Mouse (Mus musculus) heart, embryonic 16.5 days (tissue): ENCODE results near the gene Magee1. TPM values are rescaled to one million over a fixed set of nuclear protein-coding genes. Genes with fewer than 3 reads are reported as not detected.
"Not testable (repeated sequence)": the region's sequence is repeated elsewhere in the genome, so short reads cannot be mapped to it uniquely, and the experiment has no call there.

ENCODE experiments used
- ATAC-seq: fragments of 200-750 bp; cut with Nextera tagmentation; replicated peaks from 2 replicates; pipeline ENCODE4 v1.8.0; 2017; ENCODE audit warnings: moderate number of reproducible peaks; ENCODE audit not compliant: insufficient read depth, low FRiP score; ENCODE audit errors: extremely low read depth
- H3K27ac ChIP-seq: fragments of 300-500 bp; sonication (generic); 2 replicates; pipeline ENCODE4 v1.5.1; 2014; ENCODE audit warnings: mild to moderate bottlenecking, low read length, control low read depth, moderate library complexity
- H3K27me3 ChIP-seq: fragments of 300-500 bp; sonication (generic); 2 replicates; pipeline ENCODE4 v1.6.1; 2014; ENCODE audit warnings: low read length, mixed read lengths; ENCODE audit not compliant: control insufficient read depth, insufficient read depth
- H3K36me3 ChIP-seq: fragments of 300-500 bp; sonication (generic); 2 replicates; pipeline ENCODE4 v1.6.1; 2014; ENCODE audit not compliant: control insufficient read depth, insufficient read depth
- H3K4me1 ChIP-seq: fragments of 300-500 bp; sonication (generic); 2 replicates; pipeline ENCODE4 v1.6.1; 2014; ENCODE audit warnings: low read length, mixed read lengths; ENCODE audit not compliant: control insufficient read depth, insufficient read depth
- H3K4me2 ChIP-seq: fragments of 300-500 bp; sonication (generic); 2 replicates; pipeline ENCODE4 v1.6.1; 2014; ENCODE audit warnings: low read depth, mild to moderate bottlenecking, control low read depth, low read length
- H3K4me3 ChIP-seq: fragments of 300-500 bp; sonication (generic); 2 replicates; pipeline ENCODE4 v1.5.1; 2014; ENCODE audit warnings: mild to moderate bottlenecking, control low read depth, low read length
- H3K9ac ChIP-seq: fragments of 300-500 bp; sonication (generic); 2 replicates; pipeline ENCODE4 v1.6.1; 2014; ENCODE audit warnings: low read length, control low read depth
- H3K9me3 ChIP-seq: fragments of 300-500 bp; sonication (generic); replicated peaks from 2 replicates; pipeline ENCODE4 v1.6.1; 2016; ENCODE audit warnings: low read length; ENCODE audit not compliant: control insufficient read depth
- WGBS: fragments of 180-500 bp; shearing (Covaris S2); extraction: QIAGEN DNeasy Blood & Tissue Kit; methylation state at CpG from one replicate; pipeline ENCODE4 v1.1.7; 2014; 5-methylcytosine and 5-hydroxymethylcytosine counted together
- polyA plus RNA-seq: library from polyadenylated mRNA; unstranded; fragments of >200 nt; fragmentation: Nextera tagmentation; extraction: Ambion mirVana; gene quantifications from 2 replicates; pipeline ENCODE4 v1.2.1, GENCODE M21; 2015

Magee1 gene
- 12.4 and 14.0 TPM in 2 replicates for polyA plus RNA-seq

DNA sequence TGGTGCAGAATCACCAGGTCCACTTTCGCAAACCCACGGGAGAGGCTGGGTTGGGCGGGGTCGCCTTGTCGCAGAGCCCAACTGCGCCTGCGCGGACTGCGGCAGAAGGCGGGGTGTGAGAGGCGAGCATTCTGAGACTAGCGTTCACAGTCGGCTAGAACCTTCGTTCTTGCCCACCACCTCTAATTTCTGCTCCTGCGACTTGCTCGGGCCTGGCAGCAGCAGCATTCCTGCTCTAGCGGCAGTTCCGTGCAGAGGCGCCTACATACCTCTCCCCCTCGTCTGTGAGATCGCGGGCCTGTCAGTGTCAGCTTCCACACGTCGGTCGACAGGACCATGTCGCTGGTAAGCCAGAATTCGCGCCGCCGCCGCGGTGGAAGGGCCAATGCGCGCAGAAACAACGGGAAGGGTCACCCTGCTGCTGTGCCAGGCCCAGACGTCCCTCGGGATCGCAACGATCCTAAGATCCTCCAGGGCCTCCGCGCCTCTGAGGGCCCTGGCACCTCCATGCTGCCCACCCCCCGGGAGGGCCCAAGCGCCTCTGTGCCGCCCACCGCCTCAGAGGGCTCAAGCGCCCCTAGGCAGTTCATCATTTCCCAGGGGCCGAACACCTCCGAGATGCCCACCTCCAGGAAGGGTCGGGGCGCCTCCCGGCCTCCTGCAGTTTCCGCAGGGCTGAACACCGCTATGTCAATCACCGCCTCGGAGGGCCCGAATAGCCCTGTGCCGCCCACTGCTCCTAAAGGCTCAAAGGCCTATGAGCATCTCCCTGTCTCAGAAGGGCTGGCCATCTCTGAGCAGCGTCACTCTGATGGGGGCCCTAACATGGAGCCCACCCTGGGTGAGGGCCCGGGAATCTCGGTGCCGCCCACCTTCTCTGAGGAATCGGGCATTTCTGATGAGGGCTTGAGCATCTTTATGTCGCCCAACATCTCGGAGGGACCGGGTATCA lies at the start of gene Magee1:
Gene Magee1 (plus strand): TSS at position 104 of the 952 bp plus-strand sequence.
- H3K27me3 ChIP-seq: peaks cover 12% of the 10 kb centered on the region
- H3K4me3 ChIP-seq: peak within 1 kb of the TSS; percentile 65
- no peak within 1 kb of the TSS for H3K27ac ChIP-seq
- H3K9ac ChIP-seq: peak within 1 kb of the TSS; percentile 73
- WGBS: 9% methylated on average over 65 of the region's 65 CpGs
- H3K4me2 ChIP-seq: peak within 1 kb of the TSS; percentile 79
- no peaks in the 10 kb centered on the region for H3K9me3 ChIP-seq
- peak; percentile 61 for ATAC-seq
- H3K36me3 ChIP-seq: no peaks in the 10 kb centered on the region
- H3K4me1 ChIP-seq: no peaks in the 10 kb centered on the region

- H3K27me3 ChIP-seq: no peaks in the 10 kb centered on the region
- peak overlapping the region; percentile 70 for H3K9ac ChIP-seq
- WGBS: 4% methylated on average over 12 of the region's 12 CpGs
- H3K36me3 ChIP-seq: peaks cover 2% of the 10 kb centered on the region; the same call in 1 of the 2 replicates
- peak overlapping the region; percentile 92 for H3K4me2 ChIP-seq
- H3K27ac ChIP-seq: no peak overlapping the region
- peak; percentile 24; the same call in 1 of the 2 replicates for ATAC-seq
- no peaks in the 10 kb centered on the region for H3K9me3 ChIP-seq
- H3K4me3 ChIP-seq: peak overlapping the region; percentile 72
- peaks cover 6% of the 10 kb centered on the region for H3K4me1 ChIP-seq
These were observed 41.0 kb upstream of the Magee1 start for GRCm38 (mm10) chrX:105079151-105079550.

GRCm38 (mm10) chrX:105079615-105080092 lies 40.5 kb upstream of the Magee1 start, which contains the start of gene Pbdc1:
Gene Pbdc1, plus strand, starts transcription at chrX:105079756.
- Histone ChIP-seq H3K9me3 (no peaks in the 10 kb centered on the region), H3K27me3 (no peaks in the 10 kb centered on the region), H3K4me2 (peak within 1 kb of the TSS; percentile 92), H3K9ac (peak within 1 kb of the TSS; percentile 70), H3K4me3 (peak within 1 kb of the TSS; percentile 72), H3K27ac (peak within 1 kb of the TSS; percentile 58; the same call in 1 of the 2 replicates), H3K36me3 (peaks cover 2% of the 10 kb centered on the region; the same call in 1 of the 2 replicates), H3K4me1 (peaks cover 6% of the 10 kb centered on the region)
- ATAC-seq: peak; percentile 99
- 2% methylated on average over 35 of the region's 35 CpGs for WGBS

- Histone ChIP-seq H3K4me1 (peaks cover 6% of the 10 kb centered on the region), H3K36me3 (peaks cover 2% of the 10 kb centered on the region; the same call in 1 of the 2 replicates), H3K4me3 (peak overlapping the region; percentile 72), H3K9me3 (no peaks in the 10 kb centered on the region), H3K27ac (peak overlapping the region; percentile 5; the same call in 1 of the 2 replicates), H3K27me3 (no peaks in the 10 kb centered on the region), H3K4me2 (peak overlapping the region; percentile 92), H3K9ac (peak overlapping the region; percentile 57)
- ATAC-seq: no peak
- WGBS: 7% methylated on average over 8 of the region's 8 CpGs
These were observed 40.1 kb upstream of the Magee1 start for GRCm38 (mm10) chrX:105080096-105080495.

DNA sequence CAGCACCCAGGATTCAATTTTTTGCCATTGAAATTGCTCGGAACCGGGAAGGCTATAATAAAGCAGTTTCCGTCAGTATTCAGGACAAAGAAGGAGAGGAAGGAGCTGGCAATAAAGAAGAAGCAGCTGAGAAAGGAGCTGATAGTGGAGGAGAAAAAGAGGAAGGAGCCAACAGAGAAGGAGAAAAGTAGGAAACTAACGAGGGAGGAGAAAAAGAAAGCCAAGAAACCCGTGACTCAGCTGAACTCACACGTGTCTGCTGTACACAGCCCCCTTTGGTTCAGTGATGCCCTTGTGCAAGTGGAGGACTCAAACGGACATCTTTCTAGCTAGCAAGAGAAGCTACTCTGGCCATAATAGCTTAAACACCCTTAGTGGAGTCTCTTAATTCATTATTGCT lies 37.2 kb upstream of the Magee1 start:
- 87% methylated on average over 7 of the region's 7 CpGs for WGBS
- H3K9me3 ChIP-seq, H3K27ac ChIP-seq, H3K9ac ChIP-seq, H3K4me3 ChIP-seq, H3K4me2 ChIP-seq, H3K27me3 ChIP-seq, H3K36me3 ChIP-seq, H3K4me1 ChIP-seq, ATAC-seq: not testable (repeated sequence)

GRCm38 (mm10) chrX:105104175-105104574 lies 16.0 kb upstream of the Magee1 start:
- Histone ChIP-seq H3K4me1 (no peaks in the 10 kb centered on the region), H3K4me2 (no peak overlapping the region), H3K27ac (no peak overlapping the region), H3K9me3 (no peaks in the 10 kb centered on the region), H3K9ac (no peak overlapping the region), H3K36me3 (no peaks in the 10 kb centered on the region), H3K4me3 (no peak overlapping the region), H3K27me3 (no peaks in the 10 kb centered on the region)
- ATAC-seq: no peak
- WGBS: 42% methylated on average over 5 of the region's 5 CpGs

GRCm38 (mm10) chrX:105114994-105115393 lies 5.2 kb upstream of the Magee1 start:
- no peak overlapping the region for H3K4me3 ChIP-seq
- no peaks in the 10 kb centered on the region for H3K36me3 ChIP-seq
- no peaks in the 10 kb centered on the region for H3K4me1 ChIP-seq
- no peak overlapping the region for H3K9ac ChIP-seq
- ATAC-seq: no peak
- no peaks in the 10 kb centered on the region for H3K9me3 ChIP-seq
- H3K4me2 ChIP-seq: no peak overlapping the region
- H3K27me3 ChIP-seq: peaks cover under 1% of the 10 kb centered on the region; the same call in 1 of the 2 replicates
- H3K27ac ChIP-seq: no peak overlapping the region
- WGBS: 46% methylated on average over 2 of the region's 2 CpGs

- Histone ChIP-seq H3K4me2 (peak overlapping the region; percentile 79), H3K27ac (no peak overlapping the region), H3K4me3 (peak overlapping the region; percentile 65), H3K4me1 (no peaks in the 10 kb centered on the region), H3K27me3 (peaks cover 12% of the 10 kb centered on the region), H3K9ac (peak overlapping the region; percentile 73), H3K36me3 (no peaks in the 10 kb centered on the region), H3K9me3 (no peaks in the 10 kb centered on the region)
- peak; percentile 77 for ATAC-seq
- WGBS: 12% methylated on average over 38 of the region's 38 CpGs
These were observed 1.2 kb downstream of the Magee1 start for GRCm38 (mm10) chrX:105121227-105121865.
